In the genomic region with DNA sequence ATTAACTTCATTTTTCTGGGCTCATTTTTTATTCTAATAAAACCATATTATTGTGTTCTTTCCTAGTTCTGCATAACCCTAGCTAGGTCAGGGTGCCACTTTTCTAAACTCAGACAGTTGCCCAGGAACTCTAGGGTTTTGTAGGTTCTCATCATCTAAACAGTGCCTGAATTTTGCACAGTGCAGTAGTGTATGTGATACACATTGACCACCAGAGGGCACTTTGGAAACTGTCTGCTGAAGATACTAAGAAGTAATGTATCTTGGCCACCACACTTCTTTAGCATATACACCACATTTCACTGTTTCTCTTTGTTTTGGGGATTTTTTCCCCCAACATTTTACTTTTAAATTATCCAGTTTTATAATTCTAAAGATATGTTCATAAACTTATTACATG, we compare ENCODE assay signal across 8 mouse cellular contexts. TPM values are rescaled to one million over a fixed set of nuclear protein-coding genes. Genes with fewer than 3 reads are reported as not detected.
DNase-seq lines count a peak whose midpoint lies in the region; ATAC-seq and TF ChIP-seq lines count a peak whose summit lies in the region.

No protein-coding gene starts in this region.

- H3K4me2 ChIP-seq in liver, embryonic 14.5 days (ENCODE audit: low read depth), result no peak overlapping the region

- H3K9me3 ChIP-seq in liver, embryonic 14.5 days (ENCODE audit: control insufficient read depth, low read length), result no peaks in the 10 kb centered on the region

- TF ChIP-seq EP300 in liver, embryonic 14.5 days (IDR thresholded peaks at IDR 0.05; ENCODE audit: low read depth), result no peak

- H3K27me3 ChIP-seq in liver, embryonic 14.5 days (ENCODE audit: control insufficient read depth, insufficient read depth, low read length), result no peaks in the 10 kb centered on the region
- H3K27me3 ChIP-seq in splenic B cell, adult 2 months (ENCODE audit: control insufficient read depth, insufficient read depth, low read length, poor library complexity, severe bottlenecking), result no peaks in the 10 kb centered on the region

- H3K36me3 ChIP-seq in liver, embryonic 14.5 days (replicated peaks; ENCODE audit: control insufficient read depth, insufficient read depth, low read depth), result no peaks in the 10 kb centered on the region
- H3K36me3 ChIP-seq in splenic B cell, adult 2 months (ENCODE audit: control insufficient read depth, insufficient read depth, low read length, poor library complexity, severe bottlenecking), result no peaks in the 10 kb centered on the region

- peak; percentile 58; the same call in 1 of the 2 replicates for ATAC-seq in liver, embryonic 14.5 days (ENCODE audit: insufficient read depth)

- TF ChIP-seq CTCF in liver, embryonic 14.5 days (IDR thresholded peaks at IDR 0.05; ENCODE audit: low read depth), result peak; percentile 70

- H3K4me3 ChIP-seq in liver, embryonic 14.5 days (ENCODE audit: insufficient read depth in 1 of 2, low read depth in 2 of 2, low read length in 2 of 2), result no peak overlapping the region

- H3K27ac ChIP-seq in liver, embryonic 14.5 days, result no peak overlapping the region

- H3K4me1 ChIP-seq in liver, embryonic 14.5 days (replicated peaks; ENCODE audit: control insufficient read depth in 2 of 2, insufficient read depth in 2 of 2, low read length in 1 of 2), result no peaks in the 10 kb centered on the region

- no peak overlapping the region for H3K9ac ChIP-seq in liver, embryonic 14.5 days (replicated peaks)

- peak; percentile 23 to 27 for DNase-seq in cerebellum, postnatal 14 days
- no peak for DNase-seq in cerebellum, adult 8-10 months
- peak; percentile 48 for DNase-seq in thymus, postnatal 14 days
- DNase-seq in thymus, postnatal 25 days, result no peak
- no peak for DNase-seq in liver, embryonic 14.5 days (ENCODE audit: low read depth in 3 of 3, low spot score in 3 of 3)
- DNase-seq in splenic B cell, adult 2 months (ENCODE audit: low read depth, low spot score), result peak; percentile 75
- no peak for DNase-seq in testis, postnatal 14 days (ENCODE audit: low spot score)
- no peak for DNase-seq in right cerebral cortex, postnatal 4 days

RNA-seq across cellular contexts. Expression of a gene that starts 22.6 kb away (rescaled TPM):
- polyA plus RNA-seq in liver, embryonic 14.5 days (2012; rRNA removed), result 5.1 and 6.2 TPM in 2 replicates
- 9.8 and 10.0 TPM in 2 replicates for polyA plus RNA-seq in liver, embryonic 14.5 days (2014; fragmentation: Nextera tagmentation; extraction: Ambion mirVana)

Comparison
In these comparisons a context has a peak if more than half of its experiments do, and no peak if none do; other contexts are left out.
1. DNase-seq: peak in cerebellum, postnatal 14 days (2 of 2), thymus, postnatal 14 days (single experiment) and splenic B cell, adult 2 months (single experiment); none in cerebellum, adult 8-10 months (single experiment), thymus, postnatal 25 days (single experiment), liver, embryonic 14.5 days (0 of 3), testis, postnatal 14 days (single experiment) and right cerebral cortex, postnatal 4 days (single experiment).